Mouse (Mus musculus) stomach, embryonic 15.5 days (tissue): ENCODE results near the gene Prr36. TPM values are rescaled to one million over a fixed set of nuclear protein-coding genes. Genes with fewer than 3 reads are reported as not detected.

Source experiments
- ATAC-seq: fragments of 200-750 bp; cut with Nextera tagmentation; 2 replicates; pipeline ENCODE4 v1.8.0; 2017; ENCODE audit warnings: low read depth, moderate number of reproducible peaks, moderate TSS enrichment; ENCODE audit not compliant: insufficient read depth, low FRiP score
- H3K27ac ChIP-seq: fragments of 300-500 bp; sonication (generic); 2 replicates; pipeline ENCODE4 v1.5.1; 2015; ENCODE audit warnings: mild to moderate bottlenecking, inconsistent platforms
- H3K27me3 ChIP-seq: fragments of 300-500 bp; sonication (generic); replicated peaks from 2 replicates; pipeline ENCODE4 v1.6.1; 2015; ENCODE audit warnings: inconsistent platforms
- H3K36me3 ChIP-seq: fragments of 300-500 bp; sonication (generic); 2 replicates; pipeline ENCODE4 v1.6.1; 2015; ENCODE audit warnings: inconsistent platforms
- H3K4me1 ChIP-seq: fragments of 300-500 bp; sonication (generic); 2 replicates; pipeline ENCODE4 v1.6.1; 2015; ENCODE audit warnings: inconsistent platforms
- H3K4me2 ChIP-seq: fragments of 300-500 bp; sonication (generic); 2 replicates; pipeline ENCODE4 v1.6.1; 2015; ENCODE audit warnings: mild to moderate bottlenecking, inconsistent platforms
- H3K4me3 ChIP-seq: fragments of 300-500 bp; sonication (generic); replicated peaks from 2 replicates; pipeline ENCODE4 v1.5.1; 2015; ENCODE audit warnings: inconsistent platforms
- H3K9ac ChIP-seq: fragments of 300-500 bp; sonication (generic); 2 replicates; pipeline ENCODE4 v1.6.1; 2015; ENCODE audit warnings: inconsistent platforms
- H3K9me3 ChIP-seq: fragments of 300-500 bp; sonication (generic); 2 replicates; pipeline ENCODE4 v1.6.1; 2016; ENCODE audit warnings: inconsistent platforms
- WGBS: fragments of 180-500 bp; shearing (Covaris S2); methylation state at CpG from one replicate; pipeline ENCODE4 v1.1.7; 2015; 5-methylcytosine and 5-hydroxymethylcytosine counted together
- polyA plus RNA-seq: library from polyadenylated mRNA; unstranded; fragments of >200 nt; fragmentation: Nextera tagmentation; extraction: Ambion mirVana; gene quantifications from 2 replicates; pipeline ENCODE4 v1.2.1, GENCODE M21; 2015

Gene Prr36
- polyA plus RNA-seq, 1 experiment from 2014 or later = 3.2 TPM

DNA sequence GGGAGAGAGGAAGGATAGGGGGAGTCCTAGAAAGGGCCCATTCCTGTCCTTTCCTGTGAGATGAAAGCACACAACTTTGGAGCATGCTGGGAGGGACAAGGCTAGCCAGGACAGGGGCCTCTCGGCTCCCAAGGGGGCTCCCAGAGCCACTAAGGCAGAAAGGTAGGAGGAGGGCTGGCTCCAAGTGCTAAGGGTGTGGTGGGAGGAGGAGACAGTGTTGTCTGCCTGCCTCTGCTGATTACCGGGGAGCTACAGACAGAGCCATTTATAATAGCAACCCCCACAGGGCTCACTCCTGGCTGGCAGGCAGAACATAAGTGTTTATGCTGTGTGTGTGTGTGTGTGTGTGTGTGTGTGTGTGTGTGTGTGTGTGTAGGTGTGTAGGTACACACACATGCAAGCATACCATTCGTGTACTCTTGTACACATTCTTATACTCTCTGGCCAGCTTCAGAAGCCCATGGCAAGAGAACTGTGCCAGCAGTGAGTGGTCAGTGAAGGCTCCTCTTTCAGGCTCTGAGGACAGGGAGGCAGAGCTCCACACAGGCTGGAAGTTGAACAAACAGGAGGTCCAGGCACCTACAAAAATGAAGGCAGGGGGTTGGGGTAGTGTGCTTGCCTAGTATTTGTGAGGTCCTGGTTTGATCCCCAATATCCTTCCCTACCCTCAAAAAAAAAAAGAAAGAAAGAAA lies 28.1 kb downstream of the Prr36 start:
- ATAC-seq = peak; percentile 82; the same call in 1 of the 2 replicates

DNA sequence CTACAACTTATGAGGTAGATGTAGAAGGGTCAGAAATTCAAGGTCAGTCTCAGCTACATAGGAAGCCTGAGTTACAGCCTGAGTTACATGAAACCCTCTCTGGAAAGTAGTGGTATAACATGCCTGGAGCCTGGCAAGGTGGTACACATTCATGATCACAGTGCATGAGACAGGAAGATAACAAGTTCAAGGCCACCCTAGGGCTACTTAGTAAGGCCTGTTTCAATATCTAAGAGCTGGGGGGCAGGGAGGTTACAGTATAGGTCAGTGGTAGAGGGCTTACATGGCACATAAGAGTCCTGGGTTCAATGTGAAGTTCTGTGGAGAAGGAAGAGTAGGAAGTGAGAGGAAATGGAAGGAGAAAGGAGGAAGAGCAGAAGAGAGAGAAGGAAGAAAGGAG lies 28.7 kb downstream of the Prr36 start:
- no peak overlapping the region for H3K4me3 ChIP-seq
- H3K36me3 ChIP-seq = peaks cover 10% of the 10 kb centered on the region; the same call in 1 of the 2 replicates
- H3K4me1 ChIP-seq = 0 out of 2 replicates have a peak, but pooled peaks cover 5% of the 10 kb centered on the region
- no peak overlapping the region for H3K4me2 ChIP-seq
- no peak for ATAC-seq
- no peak overlapping the region for H3K9ac ChIP-seq
- H3K9me3 ChIP-seq = no peaks in the 10 kb centered on the region
- no peak overlapping the region for H3K27ac ChIP-seq
- H3K27me3 ChIP-seq = no peaks in the 10 kb centered on the region

More for the DNA sequence above, 28.1 kb downstream of the Prr36 start:
- H3K36me3 ChIP-seq = peaks cover 10% of the 10 kb centered on the region; the same call in 1 of the 2 replicates
- H3K4me1 ChIP-seq = 0 out of 2 replicates have a peak, but pooled peaks cover 5% of the 10 kb centered on the region
- no peak overlapping the region for H3K4me2 ChIP-seq
- H3K9ac ChIP-seq = no peak overlapping the region
- no peak overlapping the region for H3K27ac ChIP-seq
- WGBS = 25% methylated on average over 3 of the region's 3 CpGs
- no peaks in the 10 kb centered on the region for H3K9me3 ChIP-seq
- H3K4me3 ChIP-seq = no peak overlapping the region
- H3K27me3 ChIP-seq = no peaks in the 10 kb centered on the region

DNA sequence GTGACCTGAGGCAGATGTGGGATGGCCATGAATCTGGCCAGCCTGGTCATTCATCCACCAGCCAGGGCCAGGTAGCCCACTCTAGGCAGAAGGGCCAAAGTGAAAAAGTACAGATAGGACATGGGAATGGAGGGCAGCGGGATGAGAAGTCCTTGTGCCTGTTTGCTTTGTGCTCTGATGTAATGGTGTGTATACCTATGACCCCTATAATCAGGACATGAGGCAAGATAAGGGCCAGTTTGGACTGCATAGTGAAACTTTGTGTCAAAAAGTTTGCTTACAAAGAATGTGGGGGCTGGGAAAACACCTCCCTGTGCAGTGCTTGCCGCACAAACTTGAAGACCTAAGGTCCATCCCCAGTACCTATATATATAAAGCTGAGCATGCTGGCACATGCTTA lies 31.1 kb downstream of the Prr36 start:
- Histone ChIP-seq H3K9me3 (no peaks in the 10 kb centered on the region), H3K4me3 (no peak overlapping the region), H3K4me1 (no peaks in the 10 kb centered on the region), H3K27ac (no peak overlapping the region), H3K27me3 (no peaks in the 10 kb centered on the region), H3K9ac (no peak overlapping the region), H3K4me2 (no peak overlapping the region), H3K36me3 (peaks cover 10% of the 10 kb centered on the region; the same call in 1 of the 2 replicates)
- ATAC-seq = no peak
- WGBS = 74% methylated on average over 2 of the region's 2 CpGs

DNA sequence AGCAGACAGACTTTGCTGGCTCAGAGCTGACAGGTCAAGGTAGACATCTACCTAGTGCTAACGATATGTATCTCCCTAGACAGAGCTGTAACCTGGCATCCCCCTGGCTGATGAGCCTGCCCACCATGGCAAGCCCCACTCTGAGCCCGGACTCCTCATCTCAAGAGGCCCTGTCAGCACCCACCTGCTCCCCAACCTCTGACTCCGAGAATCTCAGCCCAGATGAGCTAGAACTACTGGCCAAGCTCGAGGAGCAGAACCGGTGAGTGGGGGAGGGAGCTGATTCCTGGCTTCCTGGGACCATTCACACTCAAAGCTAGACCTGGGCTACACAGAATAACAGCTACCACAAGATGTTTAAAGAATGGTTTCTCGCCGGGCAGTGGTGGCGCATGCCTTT lies 33.9 kb downstream of the Prr36 start:
- Histone ChIP-seq H3K4me3 (no peak overlapping the region), H3K4me1 (no peaks in the 10 kb centered on the region), H3K9me3 (no peaks in the 10 kb centered on the region), H3K27ac (no peak overlapping the region), H3K27me3 (no peaks in the 10 kb centered on the region), H3K9ac (no peak overlapping the region), H3K36me3 (peaks cover 10% of the 10 kb centered on the region; the same call in 1 of the 2 replicates), H3K4me2 (no peak overlapping the region)
- WGBS = 84% methylated on average over 8 of the region's 8 CpGs
- ATAC-seq = no peak

DNA sequence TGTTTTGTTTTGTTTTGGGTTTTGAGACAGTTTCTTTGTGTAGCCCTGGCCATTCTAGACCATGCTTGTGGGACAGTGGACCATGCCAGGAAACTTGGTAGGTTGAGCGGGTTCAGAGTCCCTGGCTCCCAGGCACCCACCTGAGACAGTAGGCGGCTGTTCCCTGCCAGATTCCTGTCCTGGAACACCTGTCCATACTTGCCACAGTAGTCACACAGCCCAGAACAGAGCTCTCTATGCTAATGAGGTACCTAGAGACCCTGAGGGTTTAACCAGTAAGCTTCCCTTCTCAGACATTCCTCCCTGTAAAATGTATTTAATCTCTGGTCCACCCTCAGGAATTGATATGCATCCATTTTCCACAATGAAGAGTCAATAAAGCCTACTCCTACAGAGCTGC lies 43.2 kb downstream of the Prr36 start:
- Histone ChIP-seq H3K36me3 (no peaks in the 10 kb centered on the region), H3K27me3 (no peaks in the 10 kb centered on the region), H3K4me2 (no peak overlapping the region), H3K27ac (no peak overlapping the region), H3K4me3 (no peak overlapping the region), H3K4me1 (no peaks in the 10 kb centered on the region), H3K9me3 (no peaks in the 10 kb centered on the region), H3K9ac (no peak overlapping the region)
- ATAC-seq = no peak
- 78% methylated on average over 2 of the region's 2 CpGs for WGBS

DNA sequence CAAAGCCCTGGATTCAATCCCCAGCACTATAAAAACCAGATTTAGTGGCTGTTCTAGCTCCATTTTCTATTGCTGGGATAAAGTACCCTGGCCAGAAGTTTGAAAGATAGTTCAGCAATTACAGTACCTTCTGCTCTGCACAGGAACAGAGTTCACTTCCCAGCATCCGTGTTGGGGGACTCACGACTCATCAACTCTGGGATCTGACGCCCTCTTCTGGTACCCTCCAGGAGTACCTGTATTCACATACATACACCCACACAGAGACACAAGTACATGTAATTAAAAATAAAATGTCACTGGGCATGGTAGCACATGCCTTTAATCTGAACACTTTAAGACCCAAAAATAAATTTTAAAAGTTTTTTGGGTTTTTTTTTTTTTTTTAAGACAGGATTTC lies 44.8 kb downstream of the Prr36 start:
- 79% methylated on average over 3 of the region's 3 CpGs for WGBS
- no peaks in the 10 kb centered on the region for H3K9me3 ChIP-seq
- H3K27ac ChIP-seq = no peak overlapping the region

DNA sequence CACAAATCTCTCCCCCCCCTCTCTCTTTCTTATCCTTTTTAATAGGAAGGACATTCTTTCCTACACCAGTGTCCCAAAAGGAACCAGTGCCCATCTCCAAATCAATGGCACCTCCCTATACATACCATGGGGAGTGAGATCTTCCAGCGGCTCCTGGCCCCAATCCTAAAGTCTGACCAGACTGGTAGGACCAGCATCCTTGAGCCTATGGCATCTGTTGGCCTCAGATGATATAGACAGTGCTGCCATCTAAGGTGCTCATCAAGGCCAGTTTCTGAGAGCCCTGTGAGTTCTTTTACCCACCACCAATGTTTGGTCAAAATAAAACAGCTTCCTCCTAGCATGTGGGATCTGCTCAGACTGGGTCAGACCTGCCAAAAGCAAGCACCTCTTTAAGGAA lies 49.3 kb downstream of the Prr36 start:
- Histone ChIP-seq H3K9me3 (no peaks in the 10 kb centered on the region), H3K27me3 (no peaks in the 10 kb centered on the region), H3K4me3 (no peak overlapping the region), H3K27ac (no peak overlapping the region), H3K9ac (no peak overlapping the region), H3K4me1 (no peaks in the 10 kb centered on the region), H3K4me2 (no peak overlapping the region), H3K36me3 (no peaks in the 10 kb centered on the region)
- 87% methylated on average over 1 of the region's 1 CpGs for WGBS
- no peak for ATAC-seq

More for the DNA sequence above, 44.8 kb downstream of the Prr36 start:
- ATAC-seq = no peak
- Histone ChIP-seq H3K27me3 (no peaks in the 10 kb centered on the region), H3K4me2 (no peak overlapping the region), H3K4me1 (no peaks in the 10 kb centered on the region), H3K9ac (no peak overlapping the region), H3K36me3 (no peaks in the 10 kb centered on the region), H3K4me3 (no peak overlapping the region)

DNA sequence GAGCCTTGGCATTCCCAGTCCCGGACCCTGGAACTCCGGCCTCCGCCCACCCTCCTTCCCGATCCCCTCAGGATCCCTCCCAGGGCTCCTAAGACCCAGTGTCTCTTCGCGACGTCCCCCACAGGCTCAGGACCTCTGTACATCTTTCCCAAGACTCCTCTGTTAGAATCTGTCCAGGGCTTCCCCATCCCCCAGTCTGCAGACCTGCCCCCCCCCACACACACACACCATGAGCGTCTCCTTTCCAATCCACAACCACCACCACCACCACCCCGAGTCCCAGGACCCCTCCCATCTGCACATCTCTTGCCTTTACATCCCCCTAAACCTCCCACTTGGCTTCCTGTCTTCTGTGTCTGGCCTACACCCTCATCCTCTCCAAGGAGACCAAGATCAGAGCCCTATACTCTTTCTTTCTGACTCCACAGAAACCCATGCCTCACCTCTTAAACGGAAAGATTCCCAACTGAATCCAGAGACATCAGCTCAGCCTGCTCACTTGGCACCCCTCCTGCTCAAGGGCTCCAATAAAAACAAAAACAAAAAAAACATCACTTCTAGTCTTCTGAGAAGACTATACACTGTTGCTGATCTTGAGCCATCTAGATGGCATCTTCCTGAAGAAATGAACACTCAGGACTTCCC lies 50.3 kb downstream of the Prr36 start:
- no peaks in the 10 kb centered on the region for H3K4me1 ChIP-seq
- H3K9me3 ChIP-seq = no peaks in the 10 kb centered on the region
- H3K4me2 ChIP-seq = peak overlapping the region; percentile 76
- no peak for ATAC-seq
- peak overlapping the region; percentile 76 for H3K9ac ChIP-seq
- WGBS = 9% methylated on average over 10 of the region's 10 CpGs
- no peak overlapping the region for H3K27ac ChIP-seq
- no peaks in the 10 kb centered on the region for H3K27me3 ChIP-seq
- no peaks in the 10 kb centered on the region for H3K36me3 ChIP-seq
- H3K4me3 ChIP-seq = peak overlapping the region; percentile 94

DNA sequence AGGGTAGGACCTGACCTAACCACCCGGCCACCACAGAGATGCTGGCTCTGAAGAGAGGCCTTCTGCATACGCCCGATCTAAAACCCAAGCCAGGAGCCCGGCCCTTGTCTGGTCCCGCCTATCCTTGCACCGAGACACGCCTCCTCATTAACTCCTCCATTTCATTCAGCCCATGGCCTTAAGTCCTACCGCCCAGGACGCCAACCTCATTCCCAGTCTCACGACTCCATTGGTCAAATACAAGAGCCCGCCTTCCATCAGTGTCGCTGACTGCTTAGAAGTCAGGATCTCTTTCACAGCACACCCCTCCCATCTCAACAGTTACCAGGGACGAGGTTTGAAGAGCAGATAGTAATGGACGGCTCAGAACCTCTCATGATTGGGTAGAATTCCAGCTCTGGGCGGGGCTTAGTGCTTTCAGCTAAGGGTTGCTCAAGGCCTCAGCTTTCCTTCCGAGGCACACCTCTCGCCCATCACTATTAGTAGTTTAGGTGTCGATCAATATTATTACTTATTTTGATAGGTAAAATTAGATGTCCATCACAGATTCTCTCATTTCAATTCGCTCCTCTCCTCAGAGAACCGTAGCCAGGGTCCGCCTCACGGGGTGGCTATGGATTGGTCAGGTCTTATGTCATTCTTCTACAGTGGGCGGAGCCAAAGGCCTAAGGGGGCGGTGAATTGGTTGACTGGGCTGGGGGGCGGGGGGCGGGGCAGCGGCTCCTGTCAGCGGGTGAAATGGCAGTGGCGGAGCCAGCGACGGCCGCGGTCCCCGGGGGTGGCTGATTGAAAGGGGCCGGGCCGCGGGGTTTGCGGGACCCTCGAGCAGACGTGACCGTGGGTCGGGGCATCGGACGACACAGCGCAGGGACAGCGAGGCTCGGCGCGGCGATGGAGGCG lies 51.2 kb downstream of the Prr36 start, which contains the start of gene Evi5l:
Evi5l (plus strand) TSS at position 716 of the 900 bp plus-strand sequence.
- no peaks in the 10 kb centered on the region for H3K4me1 ChIP-seq
- WGBS = under 1% methylated on average over 40 of the region's 51 CpGs
- no peaks in the 10 kb centered on the region for H3K36me3 ChIP-seq
- ATAC-seq = peak; percentile 98
- H3K9ac ChIP-seq = peak within 1 kb of the TSS; percentile 76
- peak within 1 kb of the TSS; percentile 76 for H3K4me2 ChIP-seq
- no peaks in the 10 kb centered on the region for H3K9me3 ChIP-seq
- H3K27me3 ChIP-seq = no peaks in the 10 kb centered on the region
- peak within 1 kb of the TSS; percentile 44; the same call in 1 of the 2 replicates for H3K27ac ChIP-seq
- peak within 1 kb of the TSS; percentile 94 for H3K4me3 ChIP-seq

DNA sequence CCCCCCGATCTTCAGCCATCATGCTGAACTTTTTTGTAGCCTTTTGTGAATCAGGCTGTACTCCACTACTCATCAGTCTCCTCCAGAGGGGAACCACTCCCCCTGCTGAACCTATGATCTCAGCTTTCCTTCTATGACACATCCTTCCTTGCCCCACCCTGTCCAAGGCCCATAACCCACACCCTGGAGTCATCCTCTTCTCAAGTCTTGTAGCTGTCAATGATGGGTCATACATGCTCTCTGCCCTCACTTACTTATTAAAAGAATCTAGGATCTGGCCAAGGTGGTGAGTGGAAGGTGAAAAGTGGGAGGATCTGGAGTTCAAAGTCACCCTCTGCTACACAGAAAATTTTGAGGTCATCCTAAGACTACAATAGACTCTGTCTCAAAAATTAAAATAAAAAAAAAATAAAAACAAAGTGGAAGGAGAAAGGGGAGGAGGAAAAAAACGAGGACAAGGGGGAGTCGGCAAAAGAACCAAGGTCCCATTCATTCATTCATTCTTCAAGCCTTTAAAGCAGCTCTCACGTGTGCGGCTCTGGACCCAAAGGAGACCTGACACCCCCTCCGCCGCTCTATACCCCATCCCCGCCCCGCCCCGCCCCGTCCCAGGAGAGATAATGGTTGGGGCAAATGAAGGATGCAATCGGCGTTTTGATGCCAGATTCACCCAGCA lies 51.9 kb downstream of the Prr36 start:
- peak overlapping the region; percentile 44; the same call in 1 of the 2 replicates for H3K27ac ChIP-seq
- WGBS = 6% methylated on average over 13 of the region's 13 CpGs
- peak overlapping the region; percentile 94 for H3K4me3 ChIP-seq
- H3K27me3 ChIP-seq = no peaks in the 10 kb centered on the region
- H3K36me3 ChIP-seq = no peaks in the 10 kb centered on the region
- H3K9ac ChIP-seq = 0 out of 2 replicates have a peak overlapping the region, but pooled peaks have one; percentile 29
- peak overlapping the region; percentile 66 for H3K4me2 ChIP-seq
- no peak for ATAC-seq
- no peaks in the 10 kb centered on the region for H3K9me3 ChIP-seq
- no peaks in the 10 kb centered on the region for H3K4me1 ChIP-seq

DNA sequence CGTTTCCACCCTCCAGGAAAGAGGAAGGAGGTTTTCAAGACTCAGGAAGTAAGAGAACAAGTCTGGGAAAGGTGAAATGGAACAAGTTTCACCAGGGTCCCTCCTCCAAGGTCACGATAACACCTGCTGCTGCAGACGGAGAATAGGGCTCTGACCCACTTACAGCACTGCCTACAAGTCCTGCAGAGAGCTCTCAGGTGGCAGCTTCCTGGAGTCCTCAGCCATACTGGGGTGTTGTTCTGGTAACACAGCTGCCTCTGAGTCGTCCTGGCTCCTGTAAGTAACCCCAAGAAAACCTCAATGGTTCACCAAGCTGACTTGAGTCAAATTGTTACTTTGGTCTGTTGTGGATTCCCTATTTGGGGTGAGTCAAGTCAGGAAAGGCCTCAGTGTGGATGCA lies 54.5 kb downstream of the Prr36 start:
- Histone ChIP-seq H3K4me3 (no peak overlapping the region), H3K4me2 (no peak overlapping the region), H3K9me3 (no peaks in the 10 kb centered on the region), H3K36me3 (no peaks in the 10 kb centered on the region), H3K9ac (no peak overlapping the region), H3K27me3 (no peaks in the 10 kb centered on the region), H3K4me1 (no peaks in the 10 kb centered on the region), H3K27ac (no peak overlapping the region)
- 53% methylated on average over 4 of the region's 4 CpGs for WGBS
- ATAC-seq = no peak
